ENCODE assay signal across 8 mouse cellular contexts in genomic region chr11:3997978-3998720, GRCm38 (mm10). TPM values are rescaled to one million over a fixed set of nuclear protein-coding genes. Genes with fewer than 3 reads are reported as not detected.
DNase-seq lines count a peak whose midpoint lies in the region; ATAC-seq and TF ChIP-seq lines count a peak whose summit lies in the region.

No protein-coding gene starts in this region.

- DNase-seq in kidney, adult 11 months, result no peak
- no peak for DNase-seq in left cerebral cortex, adult 2 months (ENCODE audit: extremely low spot score in 1 of 2, low spot score in 2 of 2)
- no peak for DNase-seq in ovary, postnatal 14 days (ENCODE audit: low spot score)
- DNase-seq in urinary bladder, postnatal 10 days (ENCODE audit: low spot score), result no peak

- peaks cover 58% of the 10 kb centered on the region for H3K27me3 ChIP-seq in kidney, embryonic 15.5 days
- peaks cover 54% of the 10 kb centered on the region for H3K27me3 ChIP-seq in hindbrain, embryonic 13.5 days

- intact Hi-C loops in left cerebral cortex, adult 2 months (cut with DNase I), result no loop called here

- no peak overlapping the region for H3K27ac ChIP-seq in kidney, embryonic 15.5 days
- H3K27ac ChIP-seq in hindbrain, embryonic 13.5 days, result no peak overlapping the region
- H3K27ac ChIP-seq in left cerebral cortex, adult 2 months, result no peak overlapping the region

- H3K4me3 ChIP-seq in kidney, embryonic 15.5 days (replicated peaks), result peak overlapping the region; percentile 33
- H3K4me3 ChIP-seq in hindbrain, embryonic 13.5 days, result peak overlapping the region; percentile 32
- no peak overlapping the region for H3K4me3 ChIP-seq in left cerebral cortex, adult 2 months

- H3K4me2 ChIP-seq in kidney, embryonic 15.5 days, result peak overlapping the region; percentile 60
- peak overlapping the region; percentile 53 for H3K4me2 ChIP-seq in hindbrain, embryonic 13.5 days

- no peaks in the 10 kb centered on the region for H3K36me3 ChIP-seq in kidney, embryonic 15.5 days
- H3K36me3 ChIP-seq in hindbrain, embryonic 13.5 days, result no peaks in the 10 kb centered on the region

- 5% methylated on average over 66 of the region's 66 CpGs for WGBS in kidney, embryonic 15.5 days
- WGBS in hindbrain, embryonic 13.5 days, result 5% methylated on average over 66 of the region's 66 CpGs

- ATAC-seq in kidney, embryonic 15.5 days (replicated peaks; ENCODE audit: low FRiP score), result no peak
- peak; percentile 73 for ATAC-seq in common myeloid progenitor, adult 5-6 weeks (replicated peaks; ENCODE audit: low read depth, poor library complexity, severe bottlenecking)
- ATAC-seq in hindbrain, embryonic 13.5 days (ENCODE audit: low FRiP score), result no peak
- ATAC-seq in megakaryocyte, adult 5-6 weeks (ENCODE audit: poor library complexity, severe bottlenecking), result peak; percentile 93

- H3K4me1 ChIP-seq in kidney, embryonic 15.5 days, result peaks cover 11% of the 10 kb centered on the region
- peaks cover 9% of the 10 kb centered on the region; the same call in 1 of the 2 replicates for H3K4me1 ChIP-seq in hindbrain, embryonic 13.5 days (replicated peaks)

- no peaks in the 10 kb centered on the region for H3K9me3 ChIP-seq in kidney, embryonic 15.5 days (replicated peaks)
- no peaks in the 10 kb centered on the region for H3K9me3 ChIP-seq in hindbrain, embryonic 13.5 days

- H3K9ac ChIP-seq in kidney, embryonic 15.5 days, result no peak overlapping the region
- H3K9ac ChIP-seq in hindbrain, embryonic 13.5 days, result peak overlapping the region; percentile 52; the same call in 1 of the 2 replicates

- TF ChIP-seq CTCF in left cerebral cortex, adult 2 months (IDR thresholded peaks at IDR 0.05), result no peak

RNA-seq across cellular contexts. Expression of gene Gal3st1, which starts 14.7 kb away (rescaled TPM):
- polyA plus RNA-seq in kidney, embryonic 15.5 days (2015; fragmentation: Nextera tagmentation; extraction: Ambion mirVana), result 5.3 and 6.7 TPM in 2 replicates
- 1.0 TPM in 1 of 2 replicates, not detected in the other for total RNA-seq in common myeloid progenitor, adult 5-6 weeks (2017)
- polyA plus RNA-seq in hindbrain, embryonic 13.5 days (2015; fragmentation: Nextera tagmentation; extraction: Ambion mirVana), result 4.0 and 4.3 TPM in 2 replicates
- 0.22 TPM in 1 of 2 replicates, not detected in the other for total RNA-seq in megakaryocyte, adult 5-6 weeks (2015)
- total RNA-seq in megakaryocyte, adult 5-6 weeks (2017), result not detected in 2 replicates
- total RNA-seq in left cerebral cortex, adult 2 months (2021), result 1 to 10 TPM; 9.8 to 9.9 TPM

RNA-seq across cellular contexts. Expression of gene 4930556J24Rik, which starts 21.6 kb away (rescaled TPM):
- polyA plus RNA-seq in kidney, embryonic 15.5 days (2015; fragmentation: Nextera tagmentation; extraction: Ambion mirVana), result 0.44 TPM in 1 of 2 replicates, not detected in the other
- total RNA-seq in common myeloid progenitor, adult 5-6 weeks (2017), result not detected in 2 replicates
- not detected in 2 replicates for polyA plus RNA-seq in hindbrain, embryonic 13.5 days (2015; fragmentation: Nextera tagmentation; extraction: Ambion mirVana)
- not detected in 2 replicates for total RNA-seq in megakaryocyte, adult 5-6 weeks (2015)
- not detected in 2 replicates for total RNA-seq in megakaryocyte, adult 5-6 weeks (2017)
- total RNA-seq in left cerebral cortex, adult 2 months (2021), result under 1 TPM in 1 of 2 experiments, not detected in 1; 0.29 TPM

RNA-seq across cellular contexts. Expression of gene Sec14l4, which starts 33.1 kb away (rescaled TPM):
- polyA plus RNA-seq in kidney, embryonic 15.5 days (2015; fragmentation: Nextera tagmentation; extraction: Ambion mirVana), result not detected in 2 replicates
- not detected in 2 replicates for total RNA-seq in common myeloid progenitor, adult 5-6 weeks (2017)
- polyA plus RNA-seq in hindbrain, embryonic 13.5 days (2015; fragmentation: Nextera tagmentation; extraction: Ambion mirVana), result not detected in 2 replicates
- not detected in 2 replicates for total RNA-seq in megakaryocyte, adult 5-6 weeks (2015)
- not detected in 2 replicates for total RNA-seq in megakaryocyte, adult 5-6 weeks (2017)
- total RNA-seq in left cerebral cortex, adult 2 months (2021), result not detected

RNA-seq across cellular contexts. Expression of gene Pes1, which starts 34.4 kb away (rescaled TPM):
- polyA plus RNA-seq in kidney, embryonic 15.5 days (2015; fragmentation: Nextera tagmentation; extraction: Ambion mirVana), result 95.1 and 95.5 TPM in 2 replicates
- total RNA-seq in common myeloid progenitor, adult 5-6 weeks (2017), result 140 and 247 TPM in 2 replicates
- 60.7 and 60.9 TPM in 2 replicates for polyA plus RNA-seq in hindbrain, embryonic 13.5 days (2015; fragmentation: Nextera tagmentation; extraction: Ambion mirVana)
- 28.5 and 31.1 TPM in 2 replicates for total RNA-seq in megakaryocyte, adult 5-6 weeks (2015)
- total RNA-seq in megakaryocyte, adult 5-6 weeks (2017), result 60.7 and 86.6 TPM in 2 replicates
- 10 to 100 TPM; 29.1 to 40.2 TPM for total RNA-seq in left cerebral cortex, adult 2 months (2021)

Comparison
In these comparisons a context has a peak if more than half of its experiments do, and no peak if none do; other contexts are left out.
1. ATAC-seq: peak in common myeloid progenitor, adult 5-6 weeks (single experiment) and megakaryocyte, adult 5-6 weeks (single experiment); none in kidney, embryonic 15.5 days (single experiment) and hindbrain, embryonic 13.5 days (single experiment).